ENCODE assay signal across 18 mouse cellular contexts in the genomic region with DNA sequence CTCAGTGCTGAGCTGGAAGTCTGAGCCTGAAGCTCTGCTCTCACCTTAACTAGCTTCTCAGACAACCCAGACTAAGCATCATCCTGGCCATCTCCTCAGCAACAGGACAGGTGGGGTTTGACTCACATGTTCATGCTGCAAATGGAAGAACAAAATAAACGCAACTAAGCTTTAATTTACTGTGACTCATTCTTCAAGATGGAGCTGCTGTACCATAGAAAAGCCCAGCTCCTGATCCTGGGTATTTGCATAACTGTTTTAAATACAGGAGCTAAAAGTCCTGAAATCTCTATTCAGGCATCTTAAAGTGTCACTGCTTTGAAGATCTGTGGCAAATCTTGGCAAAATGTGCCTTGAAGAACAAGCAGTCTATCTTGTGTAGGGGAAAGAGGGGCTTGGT.
"Had no signal": no experiment of that assay in that cellular context is flagged by ENCODE, and none has a peak within 500 bp of the region (broad histone marks: within the 10 kb centered on the region; RNA-seq: fewer than 3 reads in every experiment).

No protein-coding gene starts in this region.

- H3K4me3 ChIP-seq: intestine, embryonic 15.5 days; kidney, embryonic 15.5 days; limb, embryonic 12.5 days; limb, embryonic 15.5 days; liver, embryonic 12.5 days; midbrain, embryonic 12.5 days; midbrain, embryonic 15.5 days; neural tube, embryonic 12.5 days; neural tube, embryonic 15.5 days had no signal

- H3K4me1 ChIP-seq: intestine, embryonic 15.5 days had no signal

- DNase-seq: kidney, adult 11 months; kidney, adult 8-10 months; kidney, postnatal 10 days; kidney, postnatal 36 days; left cerebral cortex, postnatal 4 days; lung, embryonic 14.5 days; retina, postnatal 1 day; thymus, adult 18-20 months; thymus, postnatal 36 days had no signal
